Mouse (Mus musculus) kidney, postnatal 10 days (tissue): ENCODE measurements around the gene Treml1.

Experiments
- DNase-seq: peaks from one replicate; pipeline ENCODE4 v3.0.0; 2021; ENCODE audit warnings: mixed read lengths

Treml1 gene

DNA sequence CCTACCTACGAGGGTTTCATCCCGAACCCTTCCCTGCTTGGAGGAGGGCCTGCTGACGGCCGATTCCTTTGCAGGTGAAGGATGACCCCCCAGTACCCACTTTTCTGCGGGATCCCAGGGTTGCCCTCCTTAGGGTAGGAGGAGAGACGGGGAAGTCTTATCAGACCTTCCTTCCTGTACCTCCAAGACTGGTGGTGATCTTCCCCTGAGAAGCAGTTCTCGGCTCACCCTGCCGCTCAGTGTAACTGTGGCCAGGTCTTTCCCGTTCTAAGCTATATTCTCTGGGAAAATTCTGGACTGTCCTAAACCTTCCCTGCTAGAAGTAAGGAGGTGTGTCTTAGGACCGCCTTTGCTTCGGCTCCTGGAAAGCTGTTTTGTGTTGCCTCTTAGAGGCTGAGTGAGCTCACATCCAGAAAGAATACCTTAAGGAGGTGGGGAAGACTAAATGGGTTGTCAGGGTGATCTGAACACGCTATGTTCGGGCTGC is 50.6 kb downstream of the Treml1 start:
- DNase-seq = no peak

DNA sequence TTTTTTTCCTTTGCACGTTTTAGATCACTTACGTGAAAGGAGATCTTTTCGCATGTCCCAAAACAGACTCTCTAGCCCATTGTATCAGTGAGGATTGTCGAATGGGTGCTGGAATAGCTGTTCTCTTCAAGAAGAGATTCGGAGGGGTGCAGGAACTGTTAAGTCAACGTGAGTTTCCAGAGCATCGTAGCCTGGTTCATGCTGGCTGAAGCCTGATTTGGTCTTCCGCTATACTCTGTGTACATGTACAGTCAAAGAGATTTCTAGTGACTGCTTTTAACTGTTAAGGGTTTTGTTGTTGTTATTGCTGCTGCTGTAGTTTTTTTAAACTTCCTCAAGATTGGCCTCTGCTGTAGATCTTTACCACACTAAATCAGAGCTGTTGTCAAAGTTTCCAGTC is 51.5 kb downstream of the Treml1 start:
- DNase-seq = no peak

DNA sequence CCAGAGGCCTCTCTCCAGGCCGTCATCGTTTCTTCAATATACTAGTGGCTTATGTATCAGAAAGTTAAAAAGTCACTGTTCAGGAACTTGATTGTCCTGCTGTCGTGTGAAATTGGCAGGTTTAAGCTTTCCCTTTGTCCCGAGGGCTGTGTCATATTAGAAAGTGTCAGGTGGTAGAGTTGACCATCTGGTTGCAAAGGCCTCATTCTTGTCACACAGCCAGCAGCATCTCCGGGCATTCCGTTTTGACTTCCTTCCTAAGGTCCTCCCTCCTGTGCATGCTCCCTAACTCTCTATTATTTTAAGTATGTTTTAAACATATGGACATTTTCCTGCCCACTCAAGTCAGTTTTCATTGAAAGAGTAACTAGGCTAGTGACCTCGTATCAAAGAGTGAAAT is 56.3 kb downstream of the Treml1 start:
- peak; percentile 56 for DNase-seq
